Mouse (Mus musculus) kidney, adult 2 months (tissue): ENCODE measurements at regions not wholly inside any gene's neighbourhood (a gene's known extent, or its start where the extent isn't known, plus 50 kb on each side); places are given as distances from the start of the nearest gene placed in this dataset.

Source experiments
- CTCF ChIP-seq: fragments of 200-500 bp; conservative IDR thresholded peaks from 2 replicates; pipeline ENCODE4 v1.5.1; 2011; ENCODE audit warnings: low read depth, mild to moderate bottlenecking, control low read depth, low read length, moderate library complexity, mixed read lengths; ENCODE audit not compliant: insufficient read depth, insufficient read length
- POLR2A ChIP-seq: fragments of 200-500 bp; IDR thresholded peaks from one replicate; pipeline ENCODE4 v1.6.1; 2011; ENCODE audit warnings: low read depth, low read length, control low read depth

GRCm38 (mm10) chr7:124788781-124789180, 655.7 kb upstream of the Kdm8 start:
- TF ChIP-seq CTCF (no peak), POLR2A (no peak)
